Mouse (Mus musculus) C2C12 (cell line): ENCODE measurements at regions not wholly inside any gene's neighbourhood (a gene's known extent, or its start where the extent isn't known, plus 50 kb on each side); places are given as distances from the start of the nearest gene placed in this dataset.

Source experiments
- H3K27me3 ChIP-seq: one replicate; pipeline ENCODE4 v1.6.1; 2011; ENCODE audit not compliant: control insufficient read depth, insufficient read depth, insufficient read length
- H3K36me3 ChIP-seq: one replicate; pipeline ENCODE4 v1.6.1; 2011; ENCODE audit not compliant: control insufficient read depth, insufficient read depth
- H3K4me3 ChIP-seq: one replicate; pipeline ENCODE4 v1.5.1; 2011; ENCODE audit warnings: mild to moderate bottlenecking, control low read depth; ENCODE audit not compliant: poor library complexity, insufficient read depth, severe bottlenecking
- H3K79me2 ChIP-seq: one replicate; pipeline ENCODE4 v1.6.1; 2011; ENCODE audit not compliant: control insufficient read depth, insufficient read depth
- H3K79me3 ChIP-seq: one replicate; pipeline ENCODE4 v1.6.1; 2011; ENCODE audit warnings: low read depth, control low read depth
- H3ac ChIP-seq: one replicate; pipeline ENCODE3; 2011; ENCODE audit warnings: low read depth; ENCODE audit not compliant: control insufficient read depth, insufficient read length
- CEBPB ChIP-seq: IDR thresholded peaks from one replicate; pipeline ENCODE4 v1.6.1; 2011; ENCODE audit warnings: low read depth, mild to moderate bottlenecking, control low read depth, moderate library complexity
- CTCF ChIP-seq: IDR thresholded peaks from one replicate; pipeline ENCODE4 v1.5.1; 2011; ENCODE audit not compliant: control insufficient read depth, insufficient read depth, insufficient read length
- FOSL1 ChIP-seq: IDR thresholded peaks from one replicate; pipeline ENCODE4 v1.8.0; 2011; ENCODE audit warnings: mild to moderate bottlenecking, low read length; ENCODE audit not compliant: poor library complexity, insufficient read depth, severe bottlenecking
- MAX ChIP-seq: IDR thresholded peaks from one replicate; pipeline ENCODE4 v1.6.1; 2011; ENCODE audit warnings: mild to moderate bottlenecking, control low read depth
- MYOD1 ChIP-seq: IDR thresholded peaks from one replicate; pipeline ENCODE4 v1.6.1; 2011; ENCODE audit warnings: low read depth; ENCODE audit not compliant: control insufficient read depth, insufficient read length
- MYOG ChIP-seq: IDR thresholded peaks from one replicate; pipeline ENCODE4 v1.6.1; 2011; ENCODE audit not compliant: control insufficient read depth, insufficient read length; ENCODE audit errors: extremely low read depth
- USF1 ChIP-seq: IDR thresholded peaks from one replicate; pipeline ENCODE4 v1.6.1; 2011; ENCODE audit warnings: low read depth, mild to moderate bottlenecking, control low read depth, moderate library complexity

DNA sequence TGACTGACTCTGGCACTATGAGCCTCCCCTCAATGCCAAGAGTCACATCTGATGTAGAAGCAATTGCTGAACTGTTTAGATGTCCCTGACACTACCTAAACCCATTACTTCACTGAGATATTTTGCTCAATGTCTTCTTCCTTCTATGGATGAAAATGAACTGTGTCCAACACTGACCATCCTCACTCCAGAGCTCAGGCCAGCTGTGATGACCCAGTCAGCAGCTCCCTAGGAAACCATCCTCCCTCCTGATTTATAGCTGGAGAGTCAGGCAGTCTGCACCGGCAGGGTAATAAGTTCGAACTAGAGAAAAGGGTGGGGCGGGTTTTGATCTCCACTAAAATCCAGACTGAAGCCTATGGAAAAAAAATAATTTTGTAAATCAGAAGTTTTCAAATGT lies 221.2 kb downstream of the Mreg start:
- Histone ChIP-seq H3ac (no peak overlapping the region), H3K4me3 (no peak overlapping the region), H3K36me3 (no peaks in the 10 kb centered on the region), H3K79me3 (no peaks in the 10 kb centered on the region), H3K27me3 (no peaks in the 10 kb centered on the region), H3K79me2 (no peaks in the 10 kb centered on the region)
- TF ChIP-seq CEBPB (no peak), USF1 (no peak), MYOD1 (no peak), MYOG (no peak), FOSL1 (no peak), CTCF (no peak)

DNA sequence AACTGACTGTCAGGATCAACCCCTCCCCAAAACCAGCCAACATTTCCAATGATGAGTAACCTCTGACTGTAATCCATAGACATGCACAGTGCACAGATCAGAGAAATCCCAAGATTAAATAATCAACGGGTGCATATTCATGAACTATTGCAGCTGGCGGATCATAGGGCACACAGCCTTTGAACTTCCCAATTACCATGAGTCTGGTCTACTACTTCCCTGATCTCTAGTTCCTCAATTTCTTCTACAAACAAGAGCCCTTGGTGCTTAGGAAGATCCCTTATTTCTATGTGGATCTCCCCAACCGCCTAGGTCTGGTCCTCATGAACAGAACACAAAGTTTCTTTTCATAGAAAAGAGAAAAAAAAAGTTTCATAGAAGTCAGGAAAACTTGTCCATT lies 224.0 kb downstream of the Mreg start:
- no peaks in the 10 kb centered on the region for H3K79me2 ChIP-seq
- no peak for TF ChIP-seq CTCF
- no peak for TF ChIP-seq MYOD1
- no peak for TF ChIP-seq MAX
- no peak for TF ChIP-seq USF1
- TF ChIP-seq FOSL1 = no peak
- TF ChIP-seq CEBPB = no peak
- TF ChIP-seq MYOG = no peak
- no peak overlapping the region for H3ac ChIP-seq
- H3K79me3 ChIP-seq = no peaks in the 10 kb centered on the region
- H3K27me3 ChIP-seq = no peaks in the 10 kb centered on the region
- no peak overlapping the region for H3K4me3 ChIP-seq
- H3K36me3 ChIP-seq = no peaks in the 10 kb centered on the region

DNA sequence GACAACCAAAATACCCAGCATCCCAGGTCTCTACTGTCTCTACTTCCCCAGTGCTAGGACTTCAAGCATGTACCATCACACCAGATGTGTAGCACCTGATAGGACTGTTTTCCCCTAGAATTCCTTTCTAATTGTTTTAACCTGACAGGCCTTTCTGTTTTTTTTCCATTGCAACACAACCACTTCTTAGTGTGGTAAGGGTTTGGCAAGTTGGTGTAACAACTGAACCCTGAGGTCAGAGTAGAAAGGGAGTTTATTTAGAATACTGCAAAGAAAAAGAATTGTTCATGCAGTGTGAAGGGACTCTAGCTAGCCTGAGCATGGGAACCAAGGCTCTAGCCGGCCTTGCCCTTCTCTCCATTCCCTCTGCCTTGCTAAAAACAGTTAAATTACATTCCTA lies 226.1 kb downstream of the Mreg start:
- no peaks in the 10 kb centered on the region for H3K79me3 ChIP-seq
- H3K79me2 ChIP-seq = no peaks in the 10 kb centered on the region
- H3ac ChIP-seq = no peak overlapping the region
- H3K4me3 ChIP-seq = no peak overlapping the region
- TF ChIP-seq MYOD1 (no peak), CEBPB (no peak), MYOG (no peak), CTCF (no peak), MAX (no peak), FOSL1 (no peak), USF1 (no peak)
- H3K27me3 ChIP-seq = no peaks in the 10 kb centered on the region
- H3K36me3 ChIP-seq = no peaks in the 10 kb centered on the region

DNA sequence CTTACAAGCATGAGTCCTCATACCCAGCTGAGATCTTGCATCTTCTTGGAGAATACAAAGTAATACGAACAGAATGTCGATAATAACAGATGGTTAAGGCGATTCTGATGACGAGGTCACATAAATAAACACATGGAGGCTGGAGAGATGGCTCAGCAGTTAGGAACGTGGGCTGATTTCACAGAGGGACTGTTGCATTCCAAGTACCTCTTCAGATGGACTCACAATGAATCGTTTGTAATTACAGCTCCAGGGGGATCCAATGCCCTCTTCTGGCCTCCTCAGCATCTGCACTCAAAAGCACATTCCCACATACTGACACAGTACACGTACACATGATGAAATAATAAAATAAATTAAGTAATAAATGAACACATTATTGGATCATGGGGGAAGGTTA lies 228.3 kb downstream of the Mreg start:
- no peaks in the 10 kb centered on the region for H3K79me2 ChIP-seq
- no peak overlapping the region for H3ac ChIP-seq
- H3K27me3 ChIP-seq = no peaks in the 10 kb centered on the region
- TF ChIP-seq CTCF (no peak), MYOG (no peak), FOSL1 (no peak), CEBPB (no peak), USF1 (no peak), MAX (no peak), MYOD1 (no peak)
- H3K79me3 ChIP-seq = no peaks in the 10 kb centered on the region
- no peak overlapping the region for H3K4me3 ChIP-seq
- no peaks in the 10 kb centered on the region for H3K36me3 ChIP-seq

DNA sequence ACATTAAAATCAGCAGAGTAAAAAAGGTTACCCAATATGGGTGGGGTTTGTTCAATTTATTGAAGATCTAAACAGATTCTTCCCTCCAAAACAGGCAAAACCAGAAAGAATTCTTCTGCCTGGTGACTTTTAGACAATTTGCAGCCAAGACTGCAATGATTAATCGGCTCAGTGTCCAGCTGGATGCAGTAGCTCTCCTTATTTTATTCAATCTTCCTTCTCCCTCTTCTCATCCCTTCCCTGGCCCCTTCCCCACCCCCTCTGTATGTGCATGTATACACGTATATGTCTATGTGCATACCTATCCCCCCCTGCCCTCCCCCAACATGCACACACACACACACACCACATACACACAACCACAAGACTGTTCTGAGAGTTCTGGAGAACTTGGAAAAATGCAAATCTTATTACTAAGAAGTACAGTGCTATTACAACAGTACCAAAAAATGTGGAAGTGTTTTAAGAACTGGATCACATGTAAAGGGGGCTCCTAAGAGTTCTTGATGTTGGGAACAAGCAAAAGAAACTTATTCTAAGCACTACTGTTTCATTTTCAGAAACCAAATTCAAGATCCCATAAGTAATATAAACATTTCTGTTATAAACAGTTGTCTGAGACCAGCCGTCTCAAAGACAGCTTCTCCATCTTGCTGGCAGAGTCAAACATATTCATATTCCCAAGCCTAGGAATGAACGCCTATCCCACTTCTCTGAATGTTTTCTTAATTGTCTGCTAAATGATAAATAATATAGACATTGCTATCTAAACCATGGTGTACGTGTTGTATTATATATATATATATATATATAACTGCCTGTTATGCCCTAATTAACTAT lies 229.5 kb downstream of the Mreg start:
- Histone ChIP-seq H3ac (no peak overlapping the region), H3K36me3 (no peaks in the 10 kb centered on the region), H3K27me3 (no peaks in the 10 kb centered on the region), H3K79me3 (no peaks in the 10 kb centered on the region), H3K4me3 (no peak overlapping the region), H3K79me2 (no peaks in the 10 kb centered on the region)
- no peak for TF ChIP-seq CEBPB
- TF ChIP-seq CTCF = no peak
- no peak for TF ChIP-seq MYOG
- no peak for TF ChIP-seq FOSL1
- no peak for TF ChIP-seq MAX
- no peak for TF ChIP-seq MYOD1
- TF ChIP-seq USF1 = no peak

DNA sequence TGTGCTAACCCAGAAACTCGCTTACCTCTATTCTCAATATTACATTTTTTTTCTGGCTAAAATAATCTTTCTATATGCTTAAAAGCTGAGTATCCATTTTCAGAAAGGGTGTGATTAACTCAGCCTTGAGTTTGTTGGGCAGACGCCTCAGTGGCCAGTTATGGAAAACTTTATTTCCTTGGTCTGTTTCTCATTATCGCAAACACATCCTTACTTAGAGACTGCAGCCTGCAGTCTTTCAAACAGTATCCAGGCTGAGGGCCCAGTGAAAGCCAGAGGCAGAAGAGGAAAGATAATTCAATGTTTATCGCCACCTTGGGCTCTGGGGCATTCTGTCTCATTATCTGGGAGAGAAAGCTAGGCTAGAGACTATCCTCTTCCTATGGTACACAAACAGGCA lies 231.5 kb downstream of the Mreg start:
- no peak overlapping the region for H3K4me3 ChIP-seq
- H3ac ChIP-seq = no peak overlapping the region
- H3K79me3 ChIP-seq = no peaks in the 10 kb centered on the region
- TF ChIP-seq CEBPB (no peak), MAX (no peak), MYOG (no peak), FOSL1 (no peak), CTCF (no peak), USF1 (no peak), MYOD1 (no peak)
- no peaks in the 10 kb centered on the region for H3K79me2 ChIP-seq
- no peaks in the 10 kb centered on the region for H3K36me3 ChIP-seq
- H3K27me3 ChIP-seq = no peaks in the 10 kb centered on the region
